Mouse (Mus musculus) hindbrain, embryonic 11.5 days (tissue): Measurements from ENCODE around the gene Rasgef1b. TPM values are rescaled to one million over a fixed set of nuclear protein-coding genes. Genes with fewer than 3 reads are reported as not detected.

Experiments used
- ATAC-seq: fragments of 200-750 bp; cut with Nextera tagmentation; 2 replicates; pipeline ENCODE4 v1.8.0; 2017; ENCODE audit warnings: mild to moderate bottlenecking, moderate TSS enrichment, moderate library complexity; ENCODE audit not compliant: low FRiP score
- DNase-seq: peaks from one replicate; pipeline ENCODE4 v3.0.0-alpha.2; 2015; ENCODE audit warnings: low spot score
- H3K27ac ChIP-seq: fragments of 300-500 bp; sonication (generic); 2 replicates; pipeline ENCODE4 v1.5.1; 2014; ENCODE audit warnings: mild to moderate bottlenecking, low read depth, low read length
- H3K27me3 ChIP-seq: fragments of 300-500 bp; sonication (generic); 2 replicates; pipeline ENCODE4 v1.6.1; 2014; ENCODE audit warnings: mild to moderate bottlenecking, low read length, moderate library complexity, mixed read lengths; ENCODE audit not compliant: control insufficient read depth, insufficient read depth
- H3K36me3 ChIP-seq: fragments of 300-500 bp; sonication (generic); 2 replicates; pipeline ENCODE4 v1.6.1; 2014; ENCODE audit warnings: mild to moderate bottlenecking, low read length, moderate library complexity, mixed read lengths; ENCODE audit not compliant: control insufficient read depth, insufficient read depth
- H3K4me1 ChIP-seq: fragments of 300-500 bp; sonication (generic); replicated peaks from 2 replicates; pipeline ENCODE4 v1.6.1; 2014; ENCODE audit warnings: low read length, mixed read lengths; ENCODE audit not compliant: control insufficient read depth, insufficient read depth
- H3K4me2 ChIP-seq: fragments of 300-500 bp; sonication (generic); replicated peaks from 2 replicates; pipeline ENCODE4 v1.6.1; 2014; ENCODE audit warnings: mild to moderate bottlenecking, low read depth, low read length
- H3K4me3 ChIP-seq: fragments of 300-500 bp; sonication (generic); 2 replicates; pipeline ENCODE4 v1.5.1; 2014; ENCODE audit warnings: low read depth, low read length
- H3K9ac ChIP-seq: fragments of 300-500 bp; sonication (generic); 2 replicates; pipeline ENCODE4 v1.6.1; 2014; ENCODE audit warnings: low read depth, low read length
- H3K9me3 ChIP-seq: fragments of 300-500 bp; sonication (generic); 2 replicates; pipeline ENCODE4 v1.6.1; 2016; ENCODE audit warnings: low read length; ENCODE audit not compliant: control insufficient read depth
- WGBS: fragments of 180-500 bp; shearing (Covaris S2); extraction: QIAGEN DNeasy Blood & Tissue Kit; methylation state at CpG from one replicate; pipeline ENCODE4 v1.1.7; 2014; 5-methylcytosine and 5-hydroxymethylcytosine counted together
- polyA plus RNA-seq: library from polyadenylated mRNA; unstranded; fragments of >200 nt; fragmentation: Nextera tagmentation; extraction: Ambion mirVana; gene quantifications from 2 replicates; pipeline ENCODE4 v1.2.1, GENCODE M21; 2014

Rasgef1b gene
- polyA plus RNA-seq, 1 experiment from 2014 or later: 14.1 TPM

DNA sequence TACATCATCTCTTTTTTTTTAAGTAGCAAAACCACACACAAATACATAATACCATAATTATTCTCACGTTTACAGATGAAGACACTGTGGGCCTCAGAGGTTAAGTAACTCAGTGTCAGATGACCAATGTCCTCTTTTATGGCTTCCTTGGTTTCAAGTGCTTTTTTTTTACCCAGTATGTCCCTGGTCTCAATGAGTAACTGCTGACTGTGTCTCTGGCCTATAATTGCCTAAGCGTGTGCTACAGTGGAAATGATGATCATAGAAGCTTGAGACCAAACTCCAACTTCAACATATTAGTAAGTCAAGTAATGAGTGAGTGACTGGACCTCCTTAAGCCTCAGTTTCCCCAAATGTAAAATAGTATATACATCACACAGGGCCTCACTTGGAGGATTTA is 347.2 kb downstream of the Rasgef1b start:
- Histone ChIP-seq H3K36me3 (no peaks in the 10 kb centered on the region), H3K9me3 (no peaks in the 10 kb centered on the region), H3K27me3 (peaks cover 8% of the 10 kb centered on the region), H3K27ac (no peak overlapping the region), H3K9ac (no peak overlapping the region), H3K4me1 (no peaks in the 10 kb centered on the region; the same call in 1 of the 2 replicates), H3K4me3 (no peak overlapping the region), H3K4me2 (no peak overlapping the region)
- 86% methylated on average over 2 of the region's 2 CpGs for WGBS
- DNase-seq: no peak
- no peak for ATAC-seq

DNA sequence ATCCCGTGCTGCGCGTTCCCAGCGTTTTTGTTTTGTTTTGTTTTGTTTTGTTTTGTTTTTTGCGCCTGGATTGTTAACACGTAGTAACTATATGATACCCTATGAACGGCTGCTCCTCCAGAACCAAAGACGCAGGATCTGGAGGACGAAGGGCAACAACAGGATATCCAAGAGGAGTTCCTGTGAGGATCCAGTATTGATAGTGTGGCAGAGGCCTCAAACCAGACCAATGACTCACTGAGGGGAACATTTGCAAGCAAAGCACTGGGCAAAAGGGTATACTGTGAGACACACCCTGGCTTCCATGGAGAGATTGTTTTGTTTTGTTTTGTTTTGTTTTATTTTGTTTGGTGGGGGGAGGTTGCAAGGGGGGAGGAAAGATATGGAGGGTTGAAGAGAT is 348.0 kb downstream of the Rasgef1b start:
- DNase-seq (no peak), ATAC-seq (no peak)
- peaks cover 8% of the 10 kb centered on the region for H3K27me3 ChIP-seq
- no peaks in the 10 kb centered on the region for H3K9me3 ChIP-seq
- no peak overlapping the region for H3K9ac ChIP-seq
- WGBS: 95% methylated on average over 9 of the region's 9 CpGs
- no peak overlapping the region for H3K27ac ChIP-seq
- no peaks in the 10 kb centered on the region for H3K4me1 ChIP-seq
- no peaks in the 10 kb centered on the region for H3K36me3 ChIP-seq
- no peak overlapping the region for H3K4me3 ChIP-seq
- H3K4me2 ChIP-seq: no peak overlapping the region

DNA sequence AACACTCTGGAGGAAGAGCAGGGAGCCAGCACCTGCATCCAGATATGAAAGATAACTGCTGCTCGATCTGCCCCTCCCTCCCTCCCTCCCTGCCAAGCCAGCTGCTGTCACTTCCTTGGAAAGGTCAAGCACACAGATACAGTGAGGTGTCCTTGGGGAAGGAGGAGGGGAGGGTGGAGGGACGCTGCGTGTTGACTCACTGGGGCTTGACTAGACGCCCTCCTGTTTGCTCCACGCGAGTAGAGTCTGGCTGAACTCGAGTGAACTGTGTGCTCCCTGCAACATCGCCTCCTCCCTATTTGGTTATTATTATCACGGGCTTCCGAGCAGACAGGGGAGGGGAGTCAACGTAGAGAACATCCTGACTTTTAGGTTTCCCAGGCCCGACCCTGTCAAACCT is 348.7 kb downstream of the Rasgef1b start:
- peaks cover 5% of the 10 kb centered on the region for H3K27me3 ChIP-seq
- H3K27ac ChIP-seq: no peak overlapping the region

DNA sequence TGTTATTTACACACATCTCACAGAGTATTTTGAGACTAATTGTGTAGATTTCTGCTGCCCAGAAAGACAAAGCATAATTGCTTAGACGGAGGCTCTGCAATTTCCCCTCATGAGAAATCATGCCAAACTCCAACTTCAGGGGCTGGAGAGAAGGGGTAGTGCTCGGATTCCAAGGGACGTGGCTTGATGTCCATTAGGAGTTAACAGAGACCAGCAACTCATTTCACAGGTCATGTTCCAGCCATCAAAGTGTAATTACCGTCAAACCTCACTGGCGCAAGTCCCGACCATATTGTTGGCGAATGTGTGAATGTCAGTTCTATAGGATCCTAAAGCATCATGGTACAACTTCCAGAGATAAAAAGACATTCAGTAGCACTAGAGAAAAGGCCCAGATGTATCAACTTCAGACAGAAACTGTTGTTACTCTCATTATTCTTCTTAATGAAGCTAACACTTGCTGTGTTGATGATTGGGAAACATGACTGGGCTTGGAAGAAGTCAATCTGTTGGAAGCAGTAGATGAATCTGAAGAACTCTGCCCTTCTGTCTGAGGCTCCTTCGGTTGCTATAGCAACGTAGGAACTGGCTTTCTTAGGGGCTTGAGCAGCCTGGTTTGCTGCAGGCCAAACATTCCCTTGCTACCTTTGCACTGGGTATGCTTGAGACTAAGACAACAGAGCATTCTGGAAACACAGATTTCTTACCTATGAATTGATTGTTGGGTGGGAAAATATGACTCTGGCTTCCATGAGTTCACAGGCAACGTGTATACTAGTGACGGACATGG is 350.2 kb downstream of the Rasgef1b start:
- Histone ChIP-seq H3K4me1 (no peaks in the 10 kb centered on the region), H3K9ac (no peak overlapping the region), H3K4me3 (no peak overlapping the region), H3K9me3 (no peaks in the 10 kb centered on the region), H3K36me3 (no peaks in the 10 kb centered on the region), H3K27ac (no peak overlapping the region), H3K4me2 (no peak overlapping the region), H3K27me3 (peaks cover 2% of the 10 kb centered on the region)
- 70% methylated on average over 11 of the region's 11 CpGs for WGBS
- DNase-seq: no peak
- no peak for ATAC-seq

More for the DNA sequence above, 348.7 kb downstream of the Rasgef1b start:
- no peaks in the 10 kb centered on the region for H3K9me3 ChIP-seq
- 44% methylated on average over 12 of the region's 12 CpGs for WGBS
- no peak overlapping the region for H3K4me3 ChIP-seq
- no peak for DNase-seq
- H3K4me2 ChIP-seq: no peak overlapping the region
- no peak for ATAC-seq
- H3K4me1 ChIP-seq: no peaks in the 10 kb centered on the region
- no peak overlapping the region for H3K9ac ChIP-seq
- no peaks in the 10 kb centered on the region for H3K36me3 ChIP-seq

DNA sequence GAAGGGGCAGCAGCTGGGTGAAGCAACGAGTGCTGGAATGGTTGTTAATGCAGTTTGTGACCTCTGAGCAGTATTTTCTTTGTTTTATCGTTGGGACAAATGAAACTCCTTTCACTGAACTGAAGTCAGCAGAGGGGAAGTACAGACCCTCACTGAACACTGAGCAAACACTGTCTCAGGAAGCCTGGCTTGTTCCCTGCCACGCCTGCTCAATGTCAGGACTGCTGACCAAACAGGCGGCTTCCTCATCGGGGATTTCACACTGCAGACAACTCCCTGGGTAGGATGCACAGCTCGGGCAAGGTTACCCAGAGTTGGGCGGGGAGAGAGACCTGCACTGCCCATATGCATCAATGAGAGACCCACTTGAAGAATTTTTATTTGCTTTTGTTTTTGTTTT is 353.1 kb downstream of the Rasgef1b start:
- Histone ChIP-seq H3K36me3 (no peaks in the 10 kb centered on the region), H3K9me3 (no peaks in the 10 kb centered on the region), H3K4me2 (no peak overlapping the region), H3K9ac (no peak overlapping the region), H3K27me3 (no peaks in the 10 kb centered on the region; the same call in 1 of the 2 replicates), H3K4me3 (no peak overlapping the region), H3K27ac (no peak overlapping the region), H3K4me1 (no peaks in the 10 kb centered on the region)
- no peak for DNase-seq
- 81% methylated on average over 7 of the region's 7 CpGs for WGBS
- ATAC-seq: no peak

DNA sequence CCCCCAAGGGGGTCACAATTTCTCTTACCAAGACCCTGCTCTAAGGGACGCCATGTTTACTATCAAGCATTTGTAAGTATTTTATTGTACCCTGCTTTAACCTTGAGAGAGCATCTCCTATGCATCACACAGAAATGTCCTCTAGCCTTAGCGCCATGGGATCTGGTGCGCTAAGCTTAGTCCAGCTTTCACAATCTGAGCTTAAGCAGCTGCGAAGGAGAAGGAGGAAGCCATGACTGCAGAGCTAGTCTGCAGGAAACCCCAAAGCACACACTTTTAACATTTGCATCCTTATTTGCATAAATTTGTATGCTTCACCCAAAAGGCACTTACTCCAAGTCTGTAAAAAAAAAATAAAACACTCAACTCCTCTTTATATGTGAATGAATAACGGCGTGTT is 354.4 kb downstream of the Rasgef1b start:
- no peak overlapping the region for H3K4me2 ChIP-seq

DNA sequence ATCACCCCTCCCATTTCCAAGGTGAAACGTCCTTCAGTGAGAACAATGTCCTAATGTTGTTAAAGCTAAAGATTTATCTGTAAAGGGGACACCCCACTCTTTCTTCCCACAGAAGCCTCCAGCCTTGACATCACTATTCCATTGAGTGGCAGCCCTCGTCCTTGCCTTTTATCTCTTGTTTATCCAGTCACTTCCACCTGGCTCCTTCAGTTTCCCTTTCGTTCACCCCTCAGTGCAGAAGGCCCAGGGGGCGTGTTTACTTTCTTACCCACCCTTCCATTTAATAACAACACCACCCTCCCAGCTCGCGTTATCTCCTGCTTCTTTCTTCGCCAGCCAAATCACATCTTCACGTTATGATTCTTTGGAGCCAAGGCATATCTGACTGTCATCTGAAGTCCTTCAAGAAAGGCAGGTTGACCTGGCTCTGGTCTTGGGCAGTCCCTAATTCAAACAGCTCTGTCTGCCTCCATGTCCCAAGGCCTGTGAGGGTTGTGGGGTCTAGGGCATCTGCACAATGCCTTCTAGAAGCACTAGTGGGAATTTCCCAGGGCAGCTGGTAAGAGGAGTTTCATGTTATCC is 355.2 kb downstream of the Rasgef1b start:
- no peaks in the 10 kb centered on the region for H3K36me3 ChIP-seq
- H3K27me3 ChIP-seq: no peaks in the 10 kb centered on the region
- H3K27ac ChIP-seq: no peak overlapping the region
- no peak for ATAC-seq
- no peak overlapping the region for H3K9ac ChIP-seq
- 69% methylated on average over 8 of the region's 8 CpGs for WGBS
- no peaks in the 10 kb centered on the region for H3K9me3 ChIP-seq
- no peaks in the 10 kb centered on the region for H3K4me1 ChIP-seq
- H3K4me3 ChIP-seq: no peak overlapping the region
- no peak for DNase-seq
- no peak overlapping the region for H3K4me2 ChIP-seq

More for the DNA sequence above, 354.4 kb downstream of the Rasgef1b start:
- Histone ChIP-seq H3K4me3 (no peak overlapping the region), H3K4me1 (no peaks in the 10 kb centered on the region), H3K9ac (no peak overlapping the region), H3K9me3 (no peaks in the 10 kb centered on the region), H3K27ac (no peak overlapping the region), H3K27me3 (no peaks in the 10 kb centered on the region), H3K36me3 (no peaks in the 10 kb centered on the region)
- ATAC-seq: no peak
- WGBS: 93% methylated on average over 6 of the region's 6 CpGs
- DNase-seq: no peak

DNA sequence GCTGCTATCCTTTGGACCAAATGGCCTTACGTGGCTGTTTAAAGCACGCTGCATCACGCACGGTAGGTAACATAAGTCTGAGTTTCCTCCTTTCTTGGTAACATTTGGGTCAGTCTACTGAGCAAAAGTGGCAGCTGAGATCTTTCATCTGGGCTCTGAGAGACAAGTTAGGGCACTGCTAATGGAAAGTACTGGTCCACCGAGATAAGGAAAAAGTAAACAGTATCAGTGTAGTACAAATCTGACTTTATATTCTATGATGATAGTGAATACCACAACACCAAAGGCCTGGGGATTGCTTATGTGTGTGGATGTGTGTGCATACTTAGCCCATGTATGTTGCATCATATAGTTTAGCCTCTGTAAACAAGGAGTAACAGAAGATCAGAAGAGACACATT is 358.2 kb downstream of the Rasgef1b start:
- Histone ChIP-seq H3K9ac (no peak overlapping the region), H3K36me3 (no peaks in the 10 kb centered on the region), H3K4me3 (no peak overlapping the region), H3K27me3 (no peaks in the 10 kb centered on the region), H3K27ac (no peak overlapping the region), H3K9me3 (no peaks in the 10 kb centered on the region), H3K4me1 (no peaks in the 10 kb centered on the region), H3K4me2 (no peak overlapping the region)
- no peak for DNase-seq
- ATAC-seq: no peak
- WGBS: 92% methylated on average over 5 of the region's 5 CpGs

DNA sequence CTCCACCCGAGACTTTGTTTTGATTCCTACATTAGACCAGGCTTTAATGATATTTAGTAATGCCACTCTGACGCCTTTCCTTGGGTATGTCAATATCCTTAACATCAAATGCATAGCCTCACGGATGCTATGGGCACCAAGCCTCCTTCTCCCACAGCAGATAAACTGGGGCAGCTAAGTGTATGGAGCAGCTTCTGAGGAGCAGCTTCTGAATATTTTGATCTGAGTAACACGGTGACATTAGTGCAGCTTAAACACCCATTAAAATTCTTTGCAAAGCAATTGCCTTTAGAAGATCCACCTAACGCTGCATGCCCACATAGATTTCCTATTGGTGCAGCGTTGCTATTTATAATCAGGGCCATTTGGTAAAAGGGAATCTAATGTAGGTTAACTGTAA is 359.6 kb downstream of the Rasgef1b start:
- Histone ChIP-seq H3K36me3 (no peaks in the 10 kb centered on the region), H3K27me3 (no peaks in the 10 kb centered on the region), H3K4me2 (no peak overlapping the region), H3K4me3 (no peak overlapping the region), H3K4me1 (no peaks in the 10 kb centered on the region), H3K9ac (no peak overlapping the region), H3K27ac (no peak overlapping the region), H3K9me3 (no peaks in the 10 kb centered on the region)
- no peak for DNase-seq
- no peak for ATAC-seq
- 92% methylated on average over 6 of the region's 6 CpGs for WGBS
